Mouse (Mus musculus): Measurements from ENCODE around the gene Iffo1.

Gene Iffo1

DNA sequence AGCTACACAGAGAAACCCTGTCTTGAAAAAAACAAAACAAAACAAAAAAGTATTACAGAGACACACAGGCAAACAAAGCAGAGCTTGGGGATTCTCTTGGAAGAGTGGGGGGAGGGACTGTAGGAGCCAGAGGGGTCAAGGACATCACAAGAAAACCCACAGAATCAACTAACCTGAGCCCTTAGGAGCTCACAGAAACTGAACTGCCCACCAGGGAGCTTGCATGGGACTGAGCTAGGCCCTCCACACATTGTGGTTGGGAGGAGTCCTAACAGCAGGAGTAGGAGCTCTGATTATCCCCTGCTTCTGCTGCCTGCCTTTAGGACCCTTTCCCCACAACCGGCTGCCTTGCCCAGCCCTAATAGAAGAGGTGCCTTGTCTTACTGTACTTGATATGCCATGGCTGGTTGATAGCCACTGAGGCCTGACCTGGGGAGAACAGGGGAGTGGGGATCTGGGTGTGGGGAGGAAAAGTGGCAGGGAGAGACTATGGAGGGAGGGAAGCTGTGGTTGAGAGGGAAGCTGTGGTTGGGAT, 50.6 kb downstream of the Iffo1 start:
- no peak for DNase-seq

DNA sequence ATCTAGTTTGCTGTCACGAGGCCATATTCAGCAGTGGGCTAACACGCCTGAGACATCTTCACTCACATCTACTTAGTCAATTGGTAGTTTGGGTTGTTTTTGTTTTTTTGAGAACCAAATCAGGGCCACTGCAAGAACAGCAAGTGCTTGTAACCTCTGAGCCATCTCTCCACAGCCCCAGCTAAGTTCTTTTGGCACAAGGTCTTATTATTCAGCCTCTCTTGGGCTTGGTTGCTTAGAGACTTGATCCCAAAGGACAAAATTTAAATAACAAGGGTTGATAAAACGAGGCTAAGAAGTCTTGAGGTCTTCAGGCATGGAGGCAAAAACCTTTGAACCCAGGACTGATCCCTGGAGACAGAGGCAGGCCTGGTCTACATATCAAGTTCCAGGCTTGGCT, 51.3 kb downstream of the Iffo1 start:
- no peak for DNase-seq

DNA sequence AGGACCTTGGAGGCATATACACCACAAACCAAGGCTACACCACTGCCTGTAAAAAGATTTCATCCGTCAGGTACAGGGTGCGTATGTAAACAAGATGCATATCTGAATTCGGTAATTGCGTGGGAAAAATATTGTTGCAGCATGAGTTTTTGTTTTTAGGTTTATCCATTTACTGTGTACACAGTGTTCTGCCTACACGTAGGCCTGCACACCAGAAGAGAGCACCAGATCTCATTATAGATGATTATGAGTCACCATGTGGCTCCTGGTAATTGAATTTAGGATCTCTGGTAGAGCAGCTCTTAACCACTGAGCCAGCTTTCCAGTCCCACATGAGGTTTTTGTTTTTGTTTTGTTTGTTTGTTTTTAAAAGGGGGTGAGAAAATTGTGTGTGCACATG, 52.1 kb downstream of the Iffo1 start:
- no peak for DNase-seq

DNA sequence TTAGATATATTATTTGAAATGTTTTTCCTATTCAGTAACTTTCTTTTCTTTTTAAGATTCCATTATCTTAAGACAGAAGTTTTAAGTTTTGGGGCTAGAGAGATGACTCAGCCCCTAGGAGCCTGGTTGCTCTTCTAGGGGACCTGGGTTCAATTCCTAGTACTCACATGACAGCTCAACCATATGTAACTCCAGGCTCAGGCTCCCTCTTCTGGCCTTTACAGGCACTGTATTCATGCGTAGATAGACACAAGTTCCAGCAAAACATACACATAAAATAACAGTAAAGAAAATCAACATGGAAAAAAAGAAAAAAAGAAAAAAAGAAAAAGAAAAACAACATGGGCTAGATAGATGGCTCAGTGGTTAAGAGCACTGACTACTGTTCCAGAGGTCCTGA, 65.4 kb downstream of the Iffo1 start:
- peak; percentile 39 for DNase-seq

Data from thymus, postnatal 14 days (tissue).